Mouse (Mus musculus) ES-Bruce4 (cell line): ENCODE results near the gene Cacna2d3. TPM values are rescaled to one million over a fixed set of nuclear protein-coding genes. Genes with fewer than 3 reads are reported as not detected.

Experiments used
- H3K27ac ChIP-seq: 2 replicates; pipeline ENCODE4 v1.5.1; 2012; ENCODE audit warnings: low read length, inconsistent platforms; ENCODE audit not compliant: insufficient read depth
- H3K27me3 ChIP-seq: 2 replicates; pipeline ENCODE4 v1.6.1; 2012; ENCODE audit warnings: mild to moderate bottlenecking, low read length, inconsistent platforms; ENCODE audit not compliant: control insufficient read depth, poor library complexity, insufficient read depth, severe bottlenecking
- H3K36me3 ChIP-seq: 2 replicates; pipeline ENCODE4 v1.6.1; 2012; ENCODE audit warnings: inconsistent platforms, mild to moderate bottlenecking, low read length, moderate library complexity; ENCODE audit not compliant: control insufficient read depth, poor library complexity, insufficient read depth, severe bottlenecking
- H3K4me1 ChIP-seq: one replicate; pipeline ENCODE4 v1.8.1; 2011; ENCODE audit warnings: low read length; ENCODE audit not compliant: control insufficient read depth, insufficient read depth
- H3K4me3 ChIP-seq: 2 replicates; pipeline ENCODE4 v1.5.1; 2011; ENCODE audit warnings: low read depth, mild to moderate bottlenecking, low read length
- H3K9ac ChIP-seq: 2 replicates; pipeline ENCODE4 v1.6.1; 2012; ENCODE audit warnings: low read depth, mild to moderate bottlenecking, inconsistent platforms; ENCODE audit not compliant: poor library complexity, severe bottlenecking
- H3K9me3 ChIP-seq: replicated peaks from 2 replicates; pipeline ENCODE4 v1.6.1; 2012; ENCODE audit warnings: mild to moderate bottlenecking, low read length, inconsistent platforms; ENCODE audit not compliant: control insufficient read depth, poor library complexity, insufficient read depth, severe bottlenecking
- CTCF ChIP-seq: IDR thresholded peaks from one replicate; pipeline ENCODE4 v1.8.1; 2011; ENCODE audit warnings: low read depth, low read length
- EP300 ChIP-seq: IDR thresholded peaks from 2 replicates; pipeline ENCODE4 v1.6.1; 2011; ENCODE audit warnings: low read depth, low read length; ENCODE audit not compliant: insufficient read depth
- POLR2A ChIP-seq: IDR thresholded peaks from one replicate; pipeline ENCODE4 v1.8.1; 2011; ENCODE audit warnings: low read length; ENCODE audit not compliant: insufficient read depth
- polyA plus RNA-seq: library from polyadenylated mRNA; stranded (reverse); fragments of >200 nt; gene quantifications from 2 replicates; pipeline ENCODE4 v1.2.4, GENCODE M21; 2011; ENCODE audit warnings: low read depth; ENCODE audit not compliant: missing spikeins, insufficient read depth, insufficient read length

The Cacna2d3 gene
- polyA plus RNA-seq, 1 experiment = not detected

GRCm38 (mm10) chr14:29163998-29164652, 557.5 kb downstream of the Cacna2d3 start:
- Histone ChIP-seq H3K9me3 (no peaks in the 10 kb centered on the region), H3K4me1 (no peaks in the 10 kb centered on the region), H3K9ac (no peak overlapping the region), H3K4me3 (no peak overlapping the region), H3K27ac (no peak overlapping the region), H3K36me3 (no peaks in the 10 kb centered on the region), H3K27me3 (no peaks in the 10 kb centered on the region)
- TF ChIP-seq CTCF = no peak
- no peak for TF ChIP-seq EP300
- TF ChIP-seq POLR2A = no peak

GRCm38 (mm10) chr14:29159803-29160202, 561.9 kb downstream of the Cacna2d3 start:
- H3K4me3 ChIP-seq = no peak overlapping the region
- H3K36me3 ChIP-seq = no peaks in the 10 kb centered on the region
- no peak for TF ChIP-seq POLR2A
- no peak for TF ChIP-seq CTCF
- H3K9ac ChIP-seq = no peak overlapping the region
- H3K27me3 ChIP-seq = no peaks in the 10 kb centered on the region
- H3K9me3 ChIP-seq = no peaks in the 10 kb centered on the region
- no peaks in the 10 kb centered on the region for H3K4me1 ChIP-seq
- H3K27ac ChIP-seq = no peak overlapping the region

- no peak for TF ChIP-seq POLR2A
- no peak for TF ChIP-seq CTCF
- no peak for TF ChIP-seq EP300
- Histone ChIP-seq H3K9ac (no peak overlapping the region), H3K4me1 (no peaks in the 10 kb centered on the region), H3K4me3 (no peak overlapping the region), H3K36me3 (no peaks in the 10 kb centered on the region), H3K9me3 (no peaks in the 10 kb centered on the region), H3K27me3 (no peaks in the 10 kb centered on the region), H3K27ac (no peak overlapping the region)
Measured at GRCm38 (mm10) chr14:29157096-29157495, 564.6 kb downstream of the Cacna2d3 start.

- H3K4me1 ChIP-seq = no peaks in the 10 kb centered on the region
- TF ChIP-seq CTCF = no peak
- no peak for TF ChIP-seq POLR2A
- no peak for TF ChIP-seq EP300
- H3K9ac ChIP-seq = no peak overlapping the region
- H3K4me3 ChIP-seq = no peak overlapping the region
- H3K27me3 ChIP-seq = no peaks in the 10 kb centered on the region
- H3K9me3 ChIP-seq = no peaks in the 10 kb centered on the region
- H3K36me3 ChIP-seq = no peaks in the 10 kb centered on the region
- no peak overlapping the region for H3K27ac ChIP-seq
Measured at GRCm38 (mm10) chr14:29144184-29144583, 577.5 kb downstream of the Cacna2d3 start.

- TF ChIP-seq CTCF = no peak
- TF ChIP-seq POLR2A = no peak
- no peak for TF ChIP-seq EP300
- Histone ChIP-seq H3K4me1 (no peaks in the 10 kb centered on the region), H3K9me3 (no peaks in the 10 kb centered on the region), H3K27me3 (no peaks in the 10 kb centered on the region), H3K9ac (no peak overlapping the region), H3K4me3 (no peak overlapping the region), H3K36me3 (no peaks in the 10 kb centered on the region), H3K27ac (no peak overlapping the region)
Measured at GRCm38 (mm10) chr14:29137614-29138013, 584.0 kb downstream of the Cacna2d3 start.

GRCm38 (mm10) chr14:29137006-29137579, 584.6 kb downstream of the Cacna2d3 start:
- Histone ChIP-seq H3K9me3 (no peaks in the 10 kb centered on the region), H3K4me1 (no peaks in the 10 kb centered on the region), H3K36me3 (no peaks in the 10 kb centered on the region), H3K9ac (no peak overlapping the region), H3K27ac (no peak overlapping the region), H3K4me3 (no peak overlapping the region), H3K27me3 (no peaks in the 10 kb centered on the region)
- no peak for TF ChIP-seq CTCF
- no peak for TF ChIP-seq EP300
- TF ChIP-seq POLR2A = no peak
